Mouse (Mus musculus): ENCODE data around the gene Olfr1467. TPM values are rescaled to one million over a fixed set of nuclear protein-coding genes. Genes with fewer than 3 reads are reported as not detected.

Gene Olfr1467
- polyA plus RNA-seq (2012; rRNA removed) = not detected in 2 replicates

DNA sequence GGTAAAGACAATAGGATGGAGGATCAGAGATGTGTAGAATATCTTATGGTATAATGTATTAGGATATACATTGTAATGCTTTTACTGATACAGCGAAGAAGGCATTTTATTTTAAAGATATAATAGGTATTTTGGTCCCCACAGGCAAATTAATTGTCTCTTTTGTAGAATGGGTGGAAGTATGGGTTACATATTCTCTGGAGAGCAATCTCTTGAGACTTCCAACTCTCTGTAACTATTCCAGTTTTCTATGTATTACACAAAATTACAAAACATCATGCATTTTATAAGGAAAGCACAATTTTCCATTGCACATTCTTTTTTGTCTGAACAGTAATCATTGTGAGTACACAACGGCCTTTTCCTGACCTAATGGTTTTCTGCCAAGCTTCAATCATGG, at the start of gene Olfr1467:
Olfr1467 (plus strand) TSS at position 301 of the 400 bp plus-strand sequence.
- no peak within 1 kb of the TSS for H3K4me3 ChIP-seq (ENCODE audit: control insufficient read depth, low read depth, low read length)
- TF ChIP-seq CTCF (IDR thresholded peaks at IDR 0.05; ENCODE audit: control insufficient read depth, insufficient read depth, insufficient replicate concordance, low read depth, low read length) (no peak), POLR2A (IDR thresholded peaks at IDR 0.05; ENCODE audit: control insufficient read depth, low read depth, low read length) (no peak)
- H3K4me1 ChIP-seq (ENCODE audit: control insufficient read depth, insufficient read depth, low read length) = no peaks in the 10 kb centered on the region
- no peaks in the 10 kb centered on the region for H3K27me3 ChIP-seq (ENCODE audit: control insufficient read depth, insufficient read depth, low read length)
- no peak within 1 kb of the TSS for H3K27ac ChIP-seq (ENCODE audit: control insufficient read depth, insufficient read depth, low read depth, low read length)
- H3K36me3 ChIP-seq (ENCODE audit: control insufficient read depth, insufficient read depth, low read length) = no peaks in the 10 kb centered on the region

DNA sequence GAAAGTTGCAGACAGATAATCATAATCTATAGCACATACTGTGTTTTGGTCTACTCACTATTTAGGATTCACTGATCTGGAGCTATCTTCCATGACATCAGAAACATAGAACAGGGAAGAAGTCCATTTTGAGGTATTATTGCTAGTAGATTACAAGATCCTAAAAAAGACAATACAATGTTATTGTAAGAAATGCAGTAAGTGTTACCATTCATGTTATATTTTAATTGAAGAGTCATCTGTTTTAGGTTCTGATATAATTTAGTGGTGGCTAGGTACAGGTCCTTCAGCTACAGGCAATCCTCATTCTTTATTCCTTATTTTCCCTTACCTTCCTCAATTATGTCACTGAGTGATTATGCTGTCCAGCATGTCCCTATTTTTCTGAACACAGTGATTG, 46.6 kb upstream of the Olfr1467 start, which contains the start of gene Olfr1465:
Olfr1465 (minus strand) TSS at position 101 of the 400 bp plus-strand sequence.
- H3K27me3 ChIP-seq (ENCODE audit: control insufficient read depth, insufficient read depth, low read length) = no peaks in the 10 kb centered on the region
- TF ChIP-seq POLR2A (IDR thresholded peaks at IDR 0.05; ENCODE audit: control insufficient read depth, low read depth, low read length) = no peak
- no peak for TF ChIP-seq CTCF (IDR thresholded peaks at IDR 0.05; ENCODE audit: control insufficient read depth, insufficient read depth, insufficient replicate concordance, low read depth, low read length)

DNA sequence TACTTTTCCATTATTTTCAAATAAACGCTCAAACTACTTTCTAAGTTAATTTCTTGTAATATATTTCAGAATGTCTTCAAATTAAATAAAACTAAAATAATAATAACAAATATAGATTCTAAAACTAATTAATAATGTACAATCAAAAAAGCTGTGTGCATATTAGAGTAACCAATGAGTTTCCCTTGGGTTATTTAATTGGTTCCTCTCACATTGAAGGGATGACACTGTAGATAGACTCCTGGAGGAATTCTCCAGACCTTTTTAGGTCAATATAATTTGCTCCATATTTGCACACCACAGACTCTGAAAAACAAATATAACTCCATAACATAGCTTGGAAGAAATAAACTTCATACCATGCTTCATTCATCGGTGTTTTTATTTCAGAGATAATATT, 23.5 kb upstream of the Olfr1467 start, which contains the start of gene Olfr1466:
Olfr1466 (plus strand) TSS at position 301 of the 400 bp plus-strand sequence.
- no peaks in the 10 kb centered on the region for H3K27me3 ChIP-seq (ENCODE audit: control insufficient read depth, insufficient read depth, low read length)

More for the DNA sequence above, 46.6 kb upstream of the Olfr1467 start, which contains the start of gene Olfr1465:
- H3K36me3 ChIP-seq (ENCODE audit: control insufficient read depth, insufficient read depth, low read length) = no peaks in the 10 kb centered on the region
- H3K4me1 ChIP-seq (ENCODE audit: control insufficient read depth, insufficient read depth, low read length) = no peaks in the 10 kb centered on the region
- no peak within 1 kb of the TSS for H3K4me3 ChIP-seq (ENCODE audit: control insufficient read depth, low read depth, low read length)
- no peak within 1 kb of the TSS for H3K27ac ChIP-seq (ENCODE audit: control insufficient read depth, insufficient read depth, low read depth, low read length)

DNA sequence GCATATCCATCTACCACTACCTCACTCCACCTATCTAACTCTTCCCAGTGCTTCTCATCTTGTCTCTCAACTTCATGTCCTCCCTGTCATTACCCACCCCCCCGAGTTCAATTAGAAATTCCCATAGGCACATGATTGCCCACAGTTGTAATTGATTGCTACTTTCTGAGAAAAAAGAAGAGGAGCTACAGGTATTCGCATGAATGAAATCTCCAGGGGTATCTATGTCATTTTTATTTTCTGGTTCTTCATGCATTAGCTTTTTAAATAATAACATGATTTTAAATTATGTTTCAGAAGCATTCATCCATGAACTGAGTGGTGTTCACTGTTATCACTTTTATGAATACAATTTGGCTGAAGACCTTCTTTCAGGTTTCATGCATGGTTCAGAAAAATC, 45.5 kb downstream of the Olfr1467 start, which contains the start of gene Olfr1469:
Olfr1469 (plus strand) TSS at position 301 of the 400 bp plus-strand sequence.
- TF ChIP-seq CTCF (IDR thresholded peaks at IDR 0.05; ENCODE audit: control insufficient read depth, insufficient read depth, insufficient replicate concordance, low read depth, low read length) = no peak
- TF ChIP-seq POLR2A (IDR thresholded peaks at IDR 0.05; ENCODE audit: control insufficient read depth, low read depth, low read length) = no peak
- H3K27me3 ChIP-seq (ENCODE audit: control insufficient read depth, insufficient read depth, low read length) = no peaks in the 10 kb centered on the region
- H3K4me3 ChIP-seq (ENCODE audit: control insufficient read depth, low read depth, low read length) = no peak within 1 kb of the TSS
- H3K36me3 ChIP-seq (ENCODE audit: control insufficient read depth, insufficient read depth, low read length) = no peaks in the 10 kb centered on the region
- H3K4me1 ChIP-seq (ENCODE audit: control insufficient read depth, insufficient read depth, low read length) = no peaks in the 10 kb centered on the region
- H3K27ac ChIP-seq (ENCODE audit: control insufficient read depth, insufficient read depth, low read depth, low read length) = no peak within 1 kb of the TSS

More for the DNA sequence above, 23.5 kb upstream of the Olfr1467 start, which contains the start of gene Olfr1466:
- Histone ChIP-seq H3K4me3 (ENCODE audit: control insufficient read depth, low read depth, low read length) (no peak within 1 kb of the TSS), H3K36me3 (ENCODE audit: control insufficient read depth, insufficient read depth, low read length) (no peaks in the 10 kb centered on the region), H3K27ac (ENCODE audit: control insufficient read depth, insufficient read depth, low read depth, low read length) (no peak within 1 kb of the TSS), H3K4me1 (ENCODE audit: control insufficient read depth, insufficient read depth, low read length) (no peaks in the 10 kb centered on the region)
- TF ChIP-seq POLR2A (IDR thresholded peaks at IDR 0.05; ENCODE audit: control insufficient read depth, low read depth, low read length) (no peak), CTCF (IDR thresholded peaks at IDR 0.05; ENCODE audit: control insufficient read depth, insufficient read depth, insufficient replicate concordance, low read depth, low read length) (no peak)

Other genes starting within 250 kb of the Olfr1467 start
- 0.01 and 0.02 TPM in 2 replicates for gene Olfr1459, start 212.7 kb upstream of the Olfr1467 start, polyA plus RNA-seq (2012; rRNA removed)
- gene Olfr1461, start 199.2 kb upstream of the Olfr1467 start, polyA plus RNA-seq (2012; rRNA removed) = not detected in 2 replicates
- gene Olfr1462, start 176.5 kb upstream of the Olfr1467 start, polyA plus RNA-seq (2012; rRNA removed) = not detected in 2 replicates
- not detected in 2 replicates for gene Olfr1463, start 130.9 kb upstream of the Olfr1467 start, polyA plus RNA-seq (2012; rRNA removed)
- gene Olfr1465, start 46.7 kb upstream of the Olfr1467 start, polyA plus RNA-seq (2012; rRNA removed) = not detected in 2 replicates
- not detected in 2 replicates for gene Olfr1466, start 23.4 kb upstream of the Olfr1467 start, polyA plus RNA-seq (2012; rRNA removed)
- gene Olfr1469, start 45.6 kb downstream of the Olfr1467 start, polyA plus RNA-seq (2012; rRNA removed) = not detected in 2 replicates
- not detected in 2 replicates for gene Olfr1471, start 81.2 kb downstream of the Olfr1467 start, polyA plus RNA-seq (2012; rRNA removed)
- not detected in 2 replicates for gene Olfr1472, start 93.8 kb downstream of the Olfr1467 start, polyA plus RNA-seq (2012; rRNA removed)
- not detected in 2 replicates for gene Olfr1474, start 107.3 kb downstream of the Olfr1467 start, polyA plus RNA-seq (2012; rRNA removed)
- gene Olfr1475, start 118.0 kb downstream of the Olfr1467 start, polyA plus RNA-seq (2012; rRNA removed) = not detected in 2 replicates
- not detected in 2 replicates for gene Olfr1477, start 138.3 kb downstream of the Olfr1467 start, polyA plus RNA-seq (2012; rRNA removed)
- gene Olfr1480, start 165.7 kb downstream of the Olfr1467 start, polyA plus RNA-seq (2012; rRNA removed) = not detected in 2 replicates
- not detected in 2 replicates for gene Olfr1484, start 221.3 kb downstream of the Olfr1467 start, polyA plus RNA-seq (2012; rRNA removed)